Mouse (Mus musculus): Measurements from ENCODE around the gene Olfr418.

DNA sequence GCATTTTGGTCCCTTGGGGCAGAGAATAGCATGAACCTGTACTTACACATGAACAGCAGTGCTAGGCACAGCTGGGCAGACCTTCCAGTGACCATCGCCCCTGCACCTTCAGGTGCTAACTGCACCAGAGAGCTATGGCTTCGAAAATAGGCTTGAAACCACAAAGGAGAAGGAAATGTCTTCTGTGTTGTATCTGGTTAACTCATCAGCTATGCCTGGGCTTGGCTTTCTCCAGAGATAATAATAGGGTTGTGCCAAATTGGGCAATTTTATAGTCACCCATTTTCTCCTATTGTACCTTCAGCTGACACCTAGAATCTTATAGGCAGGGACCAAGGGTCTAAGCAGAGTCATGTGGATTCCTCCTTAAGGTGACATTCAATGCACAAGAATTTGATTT lies 38.7 kb upstream of the Olfr418 start, which contains the start of gene Fcer1a:
- no peak for TF ChIP-seq FLI1 (IDR thresholded peaks at IDR 0.05; ENCODE audit: low read length)
- TF ChIP-seq GATA1 (IDR thresholded peaks at IDR 0.05; ENCODE audit: borderline replicate concordance, low read length), result no peak

Data from megakaryocyte, embryonic 14.5 days (primary cell).